Mouse (Mus musculus) urinary bladder, postnatal 36 days (tissue): ENCODE measurements at regions not wholly inside any gene's neighbourhood (a gene's known extent, or its start where the extent isn't known, plus 50 kb on each side); places are given as distances from the start of the nearest gene placed in this dataset.

ENCODE experiments used
- DNase-seq, 2 experiments: peaks; one replicate each; pipeline ENCODE4 v3.0.0; 2022; ENCODE audit warnings: low spot score in 2 of 2, mixed read lengths in 1 of 2

GRCm38 (mm10) chr15:5355332-5355731, 111.3 kb upstream of the Ptger4 start:
- no peak for DNase-seq

GRCm38 (mm10) chr15:5354328-5354727, 110.3 kb upstream of the Ptger4 start:
- DNase-seq: no peak

- no peak for DNase-seq
Measured at GRCm38 (mm10) chr15:5348881-5349280, 104.9 kb upstream of the Ptger4 start.

- peak in 1 of 2 experiments; percentile 16 for DNase-seq
Measured at GRCm38 (mm10) chr15:5347674-5348073, 103.7 kb upstream of the Ptger4 start.

GRCm38 (mm10) chr15:5346955-5347354, 103.0 kb upstream of the Ptger4 start:
- DNase-seq: no peak

GRCm38 (mm10) chr15:5343794-5344193, 99.8 kb upstream of the Ptger4 start:
- DNase-seq: peak; percentile 6 to 40

- no peak for DNase-seq
Measured at GRCm38 (mm10) chr15:5335528-5336268, 91.7 kb upstream of the Ptger4 start.

GRCm38 (mm10) chr15:5326996-5327395, 83.0 kb upstream of the Ptger4 start:
- no peak for DNase-seq

GRCm38 (mm10) chr15:5321691-5322090, 77.7 kb upstream of the Ptger4 start:
- no peak for DNase-seq

- no peak for DNase-seq
Measured at GRCm38 (mm10) chr15:5312231-5312630, 68.2 kb upstream of the Ptger4 start.

- no peak for DNase-seq
Measured at GRCm38 (mm10) chr15:5310035-5310434, 66.0 kb upstream of the Ptger4 start.

- no peak for DNase-seq
Measured at GRCm38 (mm10) chr15:5302403-5302802, 58.4 kb upstream of the Ptger4 start.

GRCm38 (mm10) chr15:5299807-5300206, 55.8 kb upstream of the Ptger4 start:
- DNase-seq: no peak

GRCm38 (mm10) chr15:5296949-5297348, 53.0 kb upstream of the Ptger4 start:
- no peak for DNase-seq
